Mouse (Mus musculus): Measurements from ENCODE around the gene Sycp2. TPM values are rescaled to one million over a fixed set of nuclear protein-coding genes. Genes with fewer than 3 reads are reported as not detected.

Gene Sycp2
- total and polyA plus RNA-seq, 2 experiments from 2014 or later, result 0.15 to 1.1 TPM

GRCm38 (mm10) chr2:178433903-178434302 lies 26.4 kb upstream of the Sycp2 start:
- Histone ChIP-seq H3K4me2 (ENCODE audit: low read depth) (no peak overlapping the region), H3K9ac (no peak overlapping the region), H3K4me3 (ENCODE audit: low read depth, low read length) (no peak overlapping the region), H3K27ac (ENCODE audit: low read depth, low read length) (no peak overlapping the region), H3K36me3 (ENCODE audit: insufficient read depth) (no peaks in the 10 kb centered on the region), H3K9me3 (ENCODE audit: low read length) (no peaks in the 10 kb centered on the region), H3K4me1 (ENCODE audit: insufficient read depth) (no peaks in the 10 kb centered on the region), H3K27me3 (ENCODE audit: insufficient read depth, low read length) (no peaks in the 10 kb centered on the region)
- WGBS, result 90% methylated on average over 2 of the region's 2 CpGs
- ATAC-seq (no peak), DNase-seq (no peak)
- no peak for TF ChIP-seq CTCF (IDR thresholded peaks at IDR 0.05; ENCODE audit: low read depth)

- no peak overlapping the region for H3K4me2 ChIP-seq (ENCODE audit: low read depth)
- no peak overlapping the region for H3K27ac ChIP-seq (ENCODE audit: low read depth, low read length)
- H3K9me3 ChIP-seq (ENCODE audit: low read length), result no peaks in the 10 kb centered on the region
- DNase-seq, result no peak
- H3K9ac ChIP-seq, result no peak overlapping the region
- H3K36me3 ChIP-seq (ENCODE audit: insufficient read depth), result no peaks in the 10 kb centered on the region
- no peaks in the 10 kb centered on the region for H3K4me1 ChIP-seq (ENCODE audit: insufficient read depth)
- 78% methylated on average over 2 of the region's 2 CpGs for WGBS
- ATAC-seq, result no peak
- H3K27me3 ChIP-seq (ENCODE audit: insufficient read depth, low read length), result no peaks in the 10 kb centered on the region
- TF ChIP-seq CTCF (IDR thresholded peaks at IDR 0.05; ENCODE audit: low read depth), result no peak
- no peak overlapping the region for H3K4me3 ChIP-seq (ENCODE audit: low read depth, low read length)
Observed at GRCm38 (mm10) chr2:178433495-178433894, 26.0 kb upstream of the Sycp2 start.

GRCm38 (mm10) chr2:178430231-178430630 lies 22.7 kb upstream of the Sycp2 start, which contains the start of gene Cdh26:
TSS of gene Cdh26 (plus strand) at chr2:178430531.
- Histone ChIP-seq H3K27ac (ENCODE audit: low read depth, low read length) (no peak within 1 kb of the TSS), H3K4me3 (ENCODE audit: low read depth, low read length) (no peak within 1 kb of the TSS), H3K27me3 (ENCODE audit: insufficient read depth, low read length) (no peaks in the 10 kb centered on the region), H3K4me1 (ENCODE audit: insufficient read depth) (no peaks in the 10 kb centered on the region), H3K9ac (no peak within 1 kb of the TSS), H3K4me2 (ENCODE audit: low read depth) (no peak within 1 kb of the TSS), H3K36me3 (ENCODE audit: insufficient read depth) (no peaks in the 10 kb centered on the region), H3K9me3 (ENCODE audit: low read length) (no peaks in the 10 kb centered on the region)
- no peak for ATAC-seq
- no peak for TF ChIP-seq CTCF (IDR thresholded peaks at IDR 0.05; ENCODE audit: low read depth)
- 70% methylated on average over 4 of the region's 4 CpGs for WGBS
- no peak for DNase-seq

GRCm38 (mm10) chr2:178429426-178429825 lies 21.9 kb upstream of the Sycp2 start:
- no peak for TF ChIP-seq CTCF (IDR thresholded peaks at IDR 0.05; ENCODE audit: low read depth)
- Histone ChIP-seq H3K9me3 (ENCODE audit: low read length) (no peaks in the 10 kb centered on the region), H3K4me3 (ENCODE audit: low read depth, low read length) (no peak overlapping the region), H3K4me2 (ENCODE audit: low read depth) (no peak overlapping the region), H3K27me3 (ENCODE audit: insufficient read depth, low read length) (no peaks in the 10 kb centered on the region), H3K9ac (no peak overlapping the region), H3K36me3 (ENCODE audit: insufficient read depth) (no peaks in the 10 kb centered on the region), H3K27ac (ENCODE audit: low read depth, low read length) (no peak overlapping the region), H3K4me1 (ENCODE audit: insufficient read depth) (no peaks in the 10 kb centered on the region)
- DNase-seq, result no peak
- no peak for ATAC-seq
- 80% methylated on average over 6 of the region's 6 CpGs for WGBS

- no peaks in the 10 kb centered on the region for H3K4me1 ChIP-seq (ENCODE audit: insufficient read depth)
- H3K9me3 ChIP-seq (ENCODE audit: low read length), result no peaks in the 10 kb centered on the region
- 85% methylated on average over 4 of the region's 4 CpGs for WGBS
Observed at GRCm38 (mm10) chr2:178428676-178429075, 21.2 kb upstream of the Sycp2 start.

GRCm38 (mm10) chr2:178428183-178428582 lies 20.7 kb upstream of the Sycp2 start:
- TF ChIP-seq CTCF (IDR thresholded peaks at IDR 0.05; ENCODE audit: low read depth), result no peak
- WGBS, result 86% methylated on average over 9 of the region's 9 CpGs
- Histone ChIP-seq H3K27ac (ENCODE audit: low read depth, low read length) (no peak overlapping the region), H3K4me1 (ENCODE audit: insufficient read depth) (no peaks in the 10 kb centered on the region), H3K36me3 (ENCODE audit: insufficient read depth) (no peaks in the 10 kb centered on the region), H3K4me3 (ENCODE audit: low read depth, low read length) (no peak overlapping the region), H3K27me3 (ENCODE audit: insufficient read depth, low read length) (no peaks in the 10 kb centered on the region), H3K4me2 (ENCODE audit: low read depth) (no peak overlapping the region), H3K9me3 (ENCODE audit: low read length) (no peaks in the 10 kb centered on the region), H3K9ac (no peak overlapping the region)
- DNase-seq, result no peak
- no peak for ATAC-seq

More at GRCm38 (mm10) chr2:178428676-178429075, 21.2 kb upstream of the Sycp2 start:
- Histone ChIP-seq H3K27me3 (ENCODE audit: insufficient read depth, low read length) (no peaks in the 10 kb centered on the region), H3K9ac (no peak overlapping the region), H3K36me3 (ENCODE audit: insufficient read depth) (no peaks in the 10 kb centered on the region), H3K4me3 (ENCODE audit: low read depth, low read length) (no peak overlapping the region), H3K27ac (ENCODE audit: low read depth, low read length) (no peak overlapping the region), H3K4me2 (ENCODE audit: low read depth) (no peak overlapping the region)
- DNase-seq (no peak), ATAC-seq (no peak)
- TF ChIP-seq CTCF (IDR thresholded peaks at IDR 0.05; ENCODE audit: low read depth), result no peak

GRCm38 (mm10) chr2:178427181-178427580 lies 19.7 kb upstream of the Sycp2 start:
- Histone ChIP-seq H3K4me3 (ENCODE audit: low read depth, low read length) (no peak overlapping the region), H3K9me3 (ENCODE audit: low read length) (no peaks in the 10 kb centered on the region), H3K4me2 (ENCODE audit: low read depth) (no peak overlapping the region), H3K36me3 (ENCODE audit: insufficient read depth) (no peaks in the 10 kb centered on the region), H3K4me1 (ENCODE audit: insufficient read depth) (no peaks in the 10 kb centered on the region), H3K27me3 (ENCODE audit: insufficient read depth, low read length) (no peaks in the 10 kb centered on the region), H3K27ac (ENCODE audit: low read depth, low read length) (no peak overlapping the region), H3K9ac (no peak overlapping the region)
- 81% methylated on average over 5 of the region's 5 CpGs for WGBS
- no peak for DNase-seq
- TF ChIP-seq CTCF (IDR thresholded peaks at IDR 0.05; ENCODE audit: low read depth), result no peak
- ATAC-seq, result no peak
